Mouse (Mus musculus): ENCODE results near the gene Prkce.
"Not testable (repeated sequence)": the region's sequence is repeated elsewhere in the genome, so short reads cannot be mapped to it uniquely, and the experiment has no call there.

The Prkce gene

DNA sequence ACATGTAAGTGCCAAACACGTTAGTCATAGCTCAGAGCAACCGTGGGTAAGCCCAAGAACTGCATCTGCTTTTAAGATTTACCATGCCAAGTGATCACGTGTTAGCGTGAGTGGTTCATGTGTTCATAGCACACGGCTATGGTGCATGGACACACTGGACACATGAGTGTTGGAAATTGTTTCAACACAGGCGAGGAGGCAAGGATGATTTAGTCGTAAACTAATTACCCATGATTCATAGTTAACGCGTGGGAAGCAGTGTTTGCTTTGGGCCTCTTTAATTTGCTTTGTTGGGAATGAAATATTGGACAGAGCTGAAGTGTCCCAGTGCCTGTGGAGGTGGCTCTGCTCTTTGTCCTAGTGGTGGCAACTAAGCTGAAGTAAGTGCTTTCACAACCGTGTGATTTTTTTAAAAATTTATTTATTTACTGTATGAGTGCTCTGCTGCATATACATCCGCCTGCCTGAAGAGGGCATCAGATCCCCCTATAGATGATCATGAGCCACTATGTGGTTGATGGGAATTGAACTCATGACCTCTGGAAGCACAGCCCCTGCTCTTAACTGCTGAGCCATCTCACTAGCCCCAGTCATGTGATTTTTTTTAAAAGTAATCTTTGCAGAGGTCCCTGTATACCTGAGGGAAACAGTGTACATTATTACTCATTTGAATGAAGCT is 290.9 kb downstream of the Prkce start:
- POLR2A ChIA-PET: no interaction called here
- CTCF ChIA-PET: interaction anchor here in 1 of 4 experiments (0.7 to 3.0 kb wide), 4 partner anchors 13 to 374 kb away, joined by 3 to 12 read pairs (median 5); no protein-coding TSS in a partner anchor

GRCm38 (mm10) chr17:86460645-86461430 is 293.3 kb downstream of the Prkce start:
- ChIA-PET CTCF (interaction anchor here (0.6 to 3.0 kb wide), 16 partner anchors 9 to 450 kb away, joined by 3 to 21 read pairs (median 4); no protein-coding TSS in a partner anchor), POLR2A (interaction anchor here in 1 of 4 experiments (1.1 kb wide), 1 partner anchor 16 kb away, joined by 3 read pairs; no protein-coding TSS in a partner anchor)

GRCm38 (mm10) chr17:86463369-86463768 is 295.8 kb downstream of the Prkce start:
- POLR2A ChIA-PET: interaction anchor here in 1 of 4 experiments (0.6 kb wide), 1 partner anchor 715 kb away, joined by 5 read pairs; no protein-coding TSS in a partner anchor

DNA sequence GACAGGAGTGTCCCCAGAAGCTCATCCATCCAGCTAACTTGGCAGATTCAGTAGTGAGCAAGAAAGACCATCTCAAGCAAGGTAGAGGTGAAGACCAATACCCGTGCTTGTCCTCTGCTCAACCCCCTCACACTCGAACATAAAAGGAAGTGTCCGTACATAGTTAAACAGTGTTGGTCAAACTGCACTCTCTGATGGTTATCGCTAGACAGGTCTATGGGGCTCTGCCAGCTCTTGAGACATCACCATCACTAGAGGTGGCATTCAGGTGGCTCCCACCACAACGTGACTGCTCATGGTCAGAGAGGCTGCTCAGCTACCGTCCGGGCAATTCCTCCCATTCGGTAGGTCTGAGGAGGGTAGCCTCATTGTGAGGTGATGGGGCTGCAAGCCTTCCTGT is 296.6 kb downstream of the Prkce start:
- CTCF ChIA-PET: no interaction called here
- POLR2A ChIA-PET: no interaction called here

More at GRCm38 (mm10) chr17:86463369-86463768, 295.8 kb downstream of the Prkce start:
- CTCF ChIA-PET: interaction anchor here in 1 of 4 experiments (0.7 kb wide), 1 partner anchor 8 kb away, joined by 3 read pairs; no protein-coding TSS in a partner anchor

DNA sequence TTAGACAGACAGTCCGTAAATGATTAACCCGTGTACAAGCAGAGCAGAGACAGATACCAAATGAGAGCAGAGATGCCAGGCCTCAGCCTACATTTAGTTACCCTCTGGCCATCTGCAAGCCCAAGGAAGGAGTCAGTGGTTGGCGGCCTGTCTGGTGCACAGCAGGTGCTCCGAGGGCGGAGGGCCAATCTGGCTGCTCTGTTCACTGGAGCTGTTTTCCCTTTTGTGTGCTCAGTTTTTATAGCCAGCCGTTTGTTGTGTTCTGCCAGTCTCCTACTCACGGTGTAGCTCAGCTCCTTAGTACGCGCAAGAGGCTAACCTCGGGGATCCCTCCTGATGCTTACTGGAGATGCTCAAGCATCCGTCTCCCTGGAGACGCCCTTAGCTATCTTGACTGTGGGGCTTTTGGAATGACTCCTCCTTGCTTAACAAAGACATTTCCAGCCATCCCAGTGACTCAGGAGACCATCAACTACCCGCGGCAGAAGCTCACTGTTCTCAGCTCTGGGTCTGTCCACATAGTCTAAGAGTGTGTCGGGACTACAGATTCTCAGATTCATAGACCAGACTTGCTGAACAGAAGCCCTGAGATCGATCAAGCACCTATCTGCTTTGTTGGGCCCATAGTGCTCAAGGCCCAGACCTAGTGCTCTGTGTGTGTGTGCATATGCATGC is 297.2 kb downstream of the Prkce start:
- ChIA-PET CTCF (no interaction called here), POLR2A (interaction anchor here in 1 of 4 experiments (0.6 kb wide), 1 partner anchor 228 kb away, joined by 3 read pairs; no protein-coding TSS in a partner anchor)

GRCm38 (mm10) chr17:86465865-86466264 is 298.3 kb downstream of the Prkce start:
- ChIA-PET CTCF (interaction anchor here in 1 of 4 experiments (0.6 kb wide), 1 partner anchor 8 kb away, joined by 3 read pairs; no protein-coding TSS in a partner anchor), POLR2A (interaction anchor here in 1 of 4 experiments (1.0 kb wide), 1 partner anchor 10 kb away, joined by 3 read pairs; no protein-coding TSS in a partner anchor)

- ChIA-PET POLR2A (interaction anchor here in 1 of 4 experiments (1.0 kb wide), 1 partner anchor 9 kb away, joined by 3 read pairs; no protein-coding TSS in a partner anchor), CTCF (interaction anchor here in 1 of 4 experiments (0.6 kb wide), 1 partner anchor 8 kb away, joined by 3 read pairs; no protein-coding TSS in a partner anchor)
Measured at GRCm38 (mm10) chr17:86466412-86466811, 298.8 kb downstream of the Prkce start.

DNA sequence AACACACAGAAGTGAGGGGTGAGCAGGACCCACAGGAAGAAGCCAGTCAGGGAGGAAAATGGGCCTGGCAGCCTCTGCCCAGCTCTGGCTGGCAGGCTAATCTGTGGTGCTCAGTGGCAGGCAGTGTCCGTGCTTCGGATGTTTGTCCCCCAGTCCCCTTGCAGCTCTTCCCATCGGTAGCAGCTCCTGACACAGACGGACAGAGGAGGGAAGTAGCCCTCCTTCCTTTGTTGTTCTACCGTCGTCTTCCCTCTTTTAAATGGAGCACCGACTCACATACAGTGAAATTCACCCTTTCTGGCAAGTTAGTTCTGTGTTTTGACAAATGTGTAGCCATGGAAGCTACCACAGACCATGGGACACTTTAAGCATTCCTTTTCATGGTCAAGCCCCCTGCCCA is 299.3 kb downstream of the Prkce start:
- ChIA-PET POLR2A (no interaction called here), CTCF (no interaction called here)

DNA sequence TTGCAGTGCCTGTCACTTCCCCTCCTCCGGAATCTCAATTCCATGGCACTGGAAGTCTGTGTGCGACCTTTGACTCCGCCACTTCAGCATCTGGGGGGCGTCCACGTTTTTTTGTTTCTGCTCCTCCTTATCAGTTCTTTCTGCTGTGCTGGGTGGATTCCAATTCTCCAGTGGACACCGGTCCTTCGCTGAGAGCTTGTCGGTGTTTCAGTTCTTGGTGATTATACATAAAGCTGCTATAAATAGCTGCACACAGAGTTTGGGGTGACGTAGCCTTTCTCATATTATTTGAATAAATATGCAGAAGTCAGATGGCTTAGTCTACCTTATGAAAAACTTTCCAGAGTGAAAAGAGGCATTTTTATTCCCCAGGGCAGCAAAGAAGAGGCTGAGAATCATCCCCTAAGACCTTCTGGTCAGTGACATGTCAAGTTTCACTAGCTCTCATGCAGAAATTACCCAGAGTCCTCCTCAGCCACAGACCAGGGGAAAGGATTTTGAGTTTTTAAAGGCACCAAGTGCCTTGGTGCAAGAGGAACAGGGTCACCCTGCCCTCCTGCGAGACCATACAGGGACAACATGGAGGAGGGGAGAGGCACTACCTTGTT is 299.8 kb downstream of the Prkce start:
- CTCF ChIA-PET: no interaction called here
- POLR2A ChIA-PET: no interaction called here

DNA sequence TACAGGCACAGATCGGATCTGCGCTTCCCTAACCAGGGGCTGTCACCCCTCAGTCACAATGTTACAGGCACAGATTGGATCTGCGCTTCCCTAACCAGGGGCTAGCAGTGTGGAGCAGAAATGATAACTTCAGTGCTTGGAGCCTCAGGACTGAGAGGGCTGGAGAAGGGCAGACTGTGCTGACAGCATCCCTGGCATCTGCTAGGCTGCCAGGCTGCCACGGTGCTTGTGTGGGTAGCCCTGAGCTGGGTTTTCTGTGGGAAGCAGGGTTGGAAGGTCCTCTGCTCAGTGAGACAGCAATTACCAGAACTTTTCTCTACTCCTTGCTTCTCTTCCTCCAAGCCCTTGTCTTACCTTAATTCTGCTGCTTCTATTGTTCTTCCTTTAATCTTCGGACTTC is 300.4 kb downstream of the Prkce start:
- ChIA-PET POLR2A (no interaction called here), CTCF (no interaction called here)

DNA sequence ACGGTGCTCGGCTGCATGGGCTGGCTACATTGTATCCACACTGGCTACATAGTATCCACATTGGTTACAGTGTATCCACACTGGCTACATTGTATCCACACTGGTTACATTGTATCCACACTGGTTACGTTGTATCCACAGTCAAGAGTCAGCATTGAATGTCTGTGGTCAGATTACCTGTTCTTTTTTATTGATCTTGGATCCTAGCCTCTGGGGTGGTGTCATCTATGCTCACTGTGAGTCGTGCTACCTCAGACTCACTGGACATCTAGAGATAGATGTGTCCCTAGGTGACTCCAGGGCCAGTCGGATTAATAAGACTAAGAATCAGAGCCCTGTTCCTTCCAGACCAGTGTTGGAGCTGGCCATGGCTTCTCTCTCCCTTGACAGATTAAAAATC is 302.6 kb downstream of the Prkce start:
- CTCF ChIA-PET: interaction anchor here in 1 of 4 experiments (1.3 to 2.2 kb wide), 3 partner anchors 9 to 436 kb away, joined by 3 to 7 read pairs (median 4); no protein-coding TSS in a partner anchor
- POLR2A ChIA-PET: interaction anchor here in 1 of 4 experiments (0.7 kb wide), 1 partner anchor 23 kb away, joined by 3 read pairs; no protein-coding TSS in a partner anchor

- ChIA-PET POLR2A (interaction anchor here in 2 of 4 experiments (0.6 kb wide), 2 partner anchors 128 to 329 kb away, joined by 3 read pairs; no protein-coding TSS in a partner anchor), CTCF (interaction anchor here in 3 of 4 experiments (0.5 to 2.4 kb wide), 17 partner anchors 9 to 1292 kb away, joined by 3 to 12 read pairs (median 4); partner anchors contain the start of gene Atp6v1e2 (in 1 of the 3))
Measured at GRCm38 (mm10) chr17:86471684-86472083, 304.1 kb downstream of the Prkce start.

- ChIA-PET CTCF (interaction anchor here in 1 of 4 experiments (1.0 kb wide), 1 partner anchor 16 kb away, joined by 3 read pairs; no protein-coding TSS in a partner anchor), POLR2A (interaction anchor here in 1 of 4 experiments (0.9 kb wide), 1 partner anchor 26 kb away, joined by 4 read pairs; no protein-coding TSS in a partner anchor)
Measured at GRCm38 (mm10) chr17:86476674-86477073, 309.1 kb downstream of the Prkce start.

DNA sequence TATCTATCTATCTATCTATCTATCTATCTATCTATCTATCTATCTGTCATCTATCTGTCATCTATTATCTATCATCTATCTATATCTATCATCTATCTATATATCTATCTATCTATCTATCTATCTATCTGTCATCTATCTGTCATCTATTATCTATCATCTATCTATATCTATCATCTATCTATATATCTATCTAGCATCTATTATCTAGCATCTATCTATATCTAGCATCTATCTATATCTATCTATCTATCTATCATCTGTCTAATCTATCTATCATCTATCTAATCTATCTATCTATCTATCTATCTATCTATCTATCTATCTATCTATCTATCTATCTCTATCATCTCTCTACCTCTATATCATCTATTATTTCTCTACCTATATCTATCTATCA is 309.8 kb downstream of the Prkce start:
- CTCF ChIA-PET: not testable (repeated sequence)
- POLR2A ChIA-PET: interaction anchor here in 1 of 4 experiments (0.9 kb wide), 1 partner anchor 26 kb away, joined by 4 read pairs; no protein-coding TSS in a partner anchor

DNA sequence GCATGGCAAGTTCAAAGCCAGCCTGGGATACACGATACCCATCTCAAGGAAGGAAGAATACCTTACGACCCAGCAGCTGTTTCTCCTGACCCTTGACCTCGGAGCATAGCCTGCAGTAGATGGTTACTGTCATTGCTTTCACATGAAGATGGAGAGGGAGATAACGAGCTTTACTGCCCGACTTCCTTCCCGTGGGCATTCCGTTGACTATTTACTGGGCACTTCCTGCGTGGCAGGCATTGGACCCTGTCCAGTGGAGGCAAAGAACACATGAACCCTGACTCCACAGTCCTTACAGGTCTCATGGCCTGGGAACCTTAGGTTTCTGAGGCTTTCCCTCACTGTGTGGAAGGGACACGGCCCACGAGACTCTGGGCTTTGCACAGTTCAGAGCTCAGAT is 311.8 kb downstream of the Prkce start:
- ChIA-PET POLR2A (no interaction called here), CTCF (no interaction called here)

- ChIA-PET POLR2A (no interaction called here), CTCF (interaction anchor here in 1 of 4 experiments (1.9 to 2.7 kb wide), 2 partner anchors 11 to 423 kb away, joined by 8 to 10 read pairs; no protein-coding TSS in a partner anchor)
Measured at GRCm38 (mm10) chr17:86482675-86483074, 315.1 kb downstream of the Prkce start.

DNA sequence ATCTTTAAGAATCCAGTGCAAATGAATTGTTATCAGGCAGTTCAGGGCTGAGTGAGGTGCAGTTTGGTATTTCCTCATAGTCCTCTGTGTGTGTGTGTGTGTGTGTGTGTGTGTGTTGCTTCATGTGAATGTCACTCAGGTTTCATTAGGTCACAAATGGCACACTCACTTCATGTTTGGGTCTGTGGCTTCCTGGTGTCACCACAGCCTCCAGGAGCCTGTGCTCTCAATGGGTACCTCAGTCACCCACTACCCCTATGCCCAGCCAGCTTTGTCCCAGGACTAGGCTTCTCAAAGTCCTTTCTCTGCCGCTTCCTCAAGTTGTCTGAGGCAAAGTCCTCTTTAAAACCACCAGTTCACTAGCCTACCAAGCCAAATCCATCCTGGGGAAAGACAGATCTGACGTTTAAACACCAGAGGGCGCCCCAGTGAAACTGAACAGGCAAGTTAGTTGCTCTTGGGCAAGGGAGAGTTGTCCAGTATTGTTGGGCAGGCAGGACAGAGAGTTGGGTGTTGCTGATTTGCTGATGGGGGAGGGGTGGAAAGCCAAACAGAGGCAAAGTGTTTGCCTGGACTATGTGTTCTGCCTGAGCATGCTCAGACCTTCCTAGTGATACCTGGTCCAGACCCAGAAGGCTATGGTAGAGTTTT is 316.6 kb downstream of the Prkce start:
- ChIA-PET POLR2A (interaction anchor here in 1 of 4 experiments (0.6 kb wide), 1 partner anchor 615 kb away, joined by 4 read pairs; no protein-coding TSS in a partner anchor), CTCF (interaction anchor here in 2 of 4 experiments (0.7 to 1.9 kb wide), 3 partner anchors 12 to 422 kb away, joined by 3 to 8 read pairs (median 3); no protein-coding TSS in a partner anchor)

Data from embryonic stem cell, embryonic (primary cell).